Mouse (Mus musculus) liver, embryonic 14.5 days (tissue): Measurements from ENCODE around the gene Fsd1l. TPM values are rescaled to one million over a fixed set of nuclear protein-coding genes. Genes with fewer than 3 reads are reported as not detected.

Source experiments
- ATAC-seq: fragments of 200-750 bp; cut with Nextera tagmentation; 2 replicates; pipeline ENCODE4 v1.8.0; 2017; ENCODE audit warnings: moderate number of reproducible peaks, mild to moderate bottlenecking, moderate library complexity; ENCODE audit not compliant: insufficient read depth
- DNase-seq, 3 experiments: peaks; one replicate each; pipeline ENCODE4 v3.0.0-alpha.2; 2012 to 2013; ENCODE audit warnings: low read depth in 3 of 3, low spot score in 3 of 3
- H3K27ac ChIP-seq: fragments of 300-500 bp; sonication (generic); 2 replicates; pipeline ENCODE4 v1.5.1; 2014; ENCODE audit warnings: moderate library complexity, mild to moderate bottlenecking, control low read depth, inconsistent platforms
- H3K27me3 ChIP-seq: fragments of 300-500 bp; sonication (generic); 2 replicates; pipeline ENCODE4 v1.6.1; 2014; ENCODE audit warnings: mild to moderate bottlenecking, low read length, moderate library complexity; ENCODE audit not compliant: control insufficient read depth, insufficient read depth
- H3K36me3 ChIP-seq: fragments of 300-500 bp; sonication (generic); replicated peaks from 2 replicates; pipeline ENCODE4 v1.6.1; 2014; ENCODE audit warnings: low read depth; ENCODE audit not compliant: control insufficient read depth, insufficient read depth
- H3K4me1 ChIP-seq, 2 experiments: fragments of 200-500 bp in 1 of 2; fragments of 300-500 bp in 1 of 2; sonication (generic) in 1 of 2; replicated peaks; 2 replicates each; pipeline ENCODE4 v1.6.1; 2012 to 2014; ENCODE audit warnings: antibody characterized with exemption in 1 of 2, inconsistent platforms in 1 of 2, low read length in 1 of 2; ENCODE audit not compliant: control insufficient read depth in 2 of 2, insufficient read depth in 2 of 2
- H3K4me2 ChIP-seq: fragments of 300-500 bp; sonication (generic); 2 replicates; pipeline ENCODE4 v1.6.1; 2014; ENCODE audit warnings: low read depth, mild to moderate bottlenecking, control low read depth, moderate library complexity
- H3K4me3 ChIP-seq, 2 experiments: fragments of 200-500 bp in 1 of 2; fragments of 300-500 bp in 1 of 2; sonication (generic) in 1 of 2; 2 replicates each; pipeline ENCODE4 v1.5.1; 2012 to 2014; ENCODE audit warnings: low read depth in 2 of 2, low read length in 2 of 2, mild to moderate bottlenecking in 2 of 2, control low read depth in 1 of 2, inconsistent platforms in 1 of 2, moderate library complexity in 1 of 2; ENCODE audit not compliant: insufficient read depth in 1 of 2
- H3K9ac ChIP-seq: fragments of 300-500 bp; sonication (generic); replicated peaks from 2 replicates; pipeline ENCODE4 v1.6.1; 2014; ENCODE audit warnings: mild to moderate bottlenecking, control low read depth, moderate library complexity
- H3K9me3 ChIP-seq: fragments of 300-500 bp; sonication (generic); 2 replicates; pipeline ENCODE4 v1.6.1; 2016; ENCODE audit warnings: low read length, mixed read lengths; ENCODE audit not compliant: control insufficient read depth
- CTCF ChIP-seq: IDR thresholded peaks from 2 replicates; pipeline ENCODE4 v1.5.1; 2016; ENCODE audit warnings: antibody characterized with exemption, low read depth, control low read depth
- EP300 ChIP-seq: IDR thresholded peaks from 2 replicates; pipeline ENCODE4 v1.6.1; 2016; ENCODE audit warnings: antibody characterized with exemption, low read depth
- WGBS: fragments of 180-500 bp; shearing (Covaris S2); extraction: QIAGEN DNeasy Blood & Tissue Kit; methylation state at CpG from one replicate; pipeline ENCODE4 v1.1.7; 2014; ENCODE audit not compliant: insufficient replicate concordance; 5-methylcytosine and 5-hydroxymethylcytosine counted together
- polyA plus RNA-seq, 2 experiments: library from polyadenylated mRNA; depleted of rRNA in 1 of 2; stranded (reverse) in 1 of 2; unstranded in 1 of 2; fragments of >200 nt; fragmentation: Nextera tagmentation in 1 of 2; extraction: Ambion mirVana in 1 of 2; gene quantifications; 2 replicates each; pipeline versions ENCODE4 v1.2.1 to v1.2.3; 2012 to 2014

Fsd1l gene
- polyA plus RNA-seq (2012; rRNA removed) (0.45 and 0.47 TPM in 2 replicates), polyA plus RNA-seq (2014; fragmentation: Nextera tagmentation; extraction: Ambion mirVana) (0.53 and 1.2 TPM in 2 replicates)

GRCm38 (mm10) chr4:53631316-53632010 is at the start of gene Fsd1l:
Gene Fsd1l (plus strand): TSS chr4:53631471.
- H3K4me3 ChIP-seq = peak within 1 kb of the TSS; percentile 59 to 63
- no peak within 1 kb of the TSS for H3K9ac ChIP-seq
- peak; percentile 31; the same call in 1 of the 2 replicates for TF ChIP-seq CTCF
- TF ChIP-seq EP300 = no peak
- ATAC-seq (peak; percentile 69), DNase-seq (peak in 2 of 3 experiments; percentile 2 to 7)
- no peak within 1 kb of the TSS for H3K27ac ChIP-seq
- no peaks in the 10 kb centered on the region for H3K9me3 ChIP-seq
- peak within 1 kb of the TSS; percentile 64 for H3K4me2 ChIP-seq
- no peaks in the 10 kb centered on the region for H3K36me3 ChIP-seq
- no peaks in the 10 kb centered on the region; a peak in 1 of 4 replicates for H3K4me1 ChIP-seq
- 1% methylated on average over 80 of the region's 88 CpGs for WGBS
- peaks cover 17% of the 10 kb centered on the region for H3K27me3 ChIP-seq

GRCm38 (mm10) chr4:53587676-53588075 is 43.6 kb upstream of the Fsd1l start:
- H3K4me1 ChIP-seq = peaks cover 0 to 4% of the 10 kb centered on the region in 2 experiments; a peak in 1 of 4 replicates
- no peak overlapping the region for H3K9ac ChIP-seq
- TF ChIP-seq EP300 (no peak), CTCF (no peak)
- H3K27ac ChIP-seq = no peak overlapping the region
- no peaks in the 10 kb centered on the region for H3K9me3 ChIP-seq
- no peaks in the 10 kb centered on the region for H3K36me3 ChIP-seq
- no peak overlapping the region for H3K4me2 ChIP-seq
- ATAC-seq = no peak
- no peaks in the 10 kb centered on the region for H3K27me3 ChIP-seq
- DNase-seq = no peak
- no peak overlapping the region for H3K4me3 ChIP-seq

- no peak for DNase-seq
- WGBS = 46% methylated on average over 1 of the region's 1 CpGs
- no peak overlapping the region for H3K4me3 ChIP-seq
- H3K4me1 ChIP-seq = peaks cover 0 to 5% of the 10 kb centered on the region in 2 experiments; a peak in 1 of 4 replicates
- no peak overlapping the region for H3K27ac ChIP-seq
- H3K9ac ChIP-seq = no peak overlapping the region
- no peaks in the 10 kb centered on the region for H3K27me3 ChIP-seq
- H3K36me3 ChIP-seq = no peaks in the 10 kb centered on the region
- no peaks in the 10 kb centered on the region for H3K9me3 ChIP-seq
- no peak for TF ChIP-seq EP300
- H3K4me2 ChIP-seq = no peak overlapping the region
- ATAC-seq = no peak
Measured at GRCm38 (mm10) chr4:53588936-53589335, 42.3 kb upstream of the Fsd1l start.

DNA sequence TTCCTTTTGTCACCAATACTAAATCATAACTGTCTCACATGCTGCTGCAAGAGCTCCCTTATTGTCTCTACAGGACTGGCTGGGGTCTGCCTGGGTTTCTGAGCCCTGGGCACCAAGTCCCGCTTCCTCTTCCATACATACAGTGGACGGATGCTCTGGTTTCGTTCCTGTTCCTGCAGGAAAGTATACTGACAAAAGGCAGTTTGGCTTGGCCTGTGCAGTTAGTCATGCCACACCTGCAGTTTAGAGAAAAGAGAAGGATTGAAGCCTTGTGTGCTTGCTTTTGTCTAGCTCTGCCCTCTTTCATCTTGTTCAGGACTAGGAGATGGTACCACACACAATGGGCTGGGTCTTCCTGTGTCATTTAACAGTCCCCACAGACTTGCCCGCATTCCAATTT is 41.8 kb upstream of the Fsd1l start:
- 61% methylated on average over 4 of the region's 4 CpGs for whole genome bisulfite sequencing
- no peak for TF ChIP-seq CTCF
- TF ChIP-seq EP300 = no peak
- Histone ChIP-seq H3K9ac (no peak overlapping the region), H3K36me3 (no peaks in the 10 kb centered on the region), H3K9me3 (no peaks in the 10 kb centered on the region), H3K4me2 (no peak overlapping the region), H3K4me1 (peaks cover 0 to 5% of the 10 kb centered on the region in 2 experiments; a peak in 1 of 4 replicates), H3K27me3 (no peaks in the 10 kb centered on the region), H3K27ac (no peak overlapping the region), H3K4me3 (no peak overlapping the region)
- DNase-seq = no peak
- no peak for ATAC-seq

DNA sequence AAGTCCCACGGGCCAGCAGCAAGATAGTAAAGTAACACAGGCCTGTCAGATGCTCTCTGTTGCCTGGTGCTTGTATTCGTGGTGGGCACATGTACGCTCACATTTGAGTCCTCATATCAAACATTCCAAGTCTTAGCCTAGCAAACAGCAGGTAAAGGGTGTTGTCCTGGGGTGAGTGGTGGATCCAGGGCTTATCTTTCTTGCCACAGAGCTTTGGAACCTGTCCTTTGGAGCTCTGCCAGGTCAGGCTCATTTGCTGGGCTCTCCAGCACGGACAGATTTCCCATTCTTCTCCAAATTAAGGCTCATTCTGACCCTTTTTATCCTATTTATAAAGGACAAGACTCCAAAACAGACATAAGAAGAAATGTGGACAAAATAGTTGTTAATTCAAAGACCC is 41.1 kb upstream of the Fsd1l start:
- Histone ChIP-seq H3K27ac (no peak overlapping the region), H3K27me3 (no peaks in the 10 kb centered on the region), H3K9ac (no peak overlapping the region), H3K4me1 (peaks cover 0 to 5% of the 10 kb centered on the region in 2 experiments; a peak in 1 of 4 replicates), H3K9me3 (no peaks in the 10 kb centered on the region), H3K4me3 (no peak overlapping the region), H3K36me3 (no peaks in the 10 kb centered on the region), H3K4me2 (no peak overlapping the region)
- DNase-seq (no peak), ATAC-seq (no peak)
- 57% methylated on average over 4 of the region's 4 CpGs for whole genome bisulfite sequencing
- TF ChIP-seq EP300 (no peak), CTCF (no peak)
